In genomic region chr2:119814376-119814933, GRCm38 (mm10) we compare ENCODE assay signal across 9 mouse cellular contexts. TPM values are rescaled to one million over a fixed set of nuclear protein-coding genes. Genes with fewer than 3 reads are reported as not detected.
DNase-seq lines count a peak whose midpoint lies in the region; ATAC-seq and TF ChIP-seq lines count a peak whose summit lies in the region.
"Had no signal": no experiment of that assay in that cellular context is flagged by ENCODE, and none has a peak within 500 bp of the region (broad histone marks: within the 10 kb centered on the region; RNA-seq: fewer than 3 reads in every experiment).

No protein-coding gene starts in this region.

- no peak overlapping the region for H3K4me2 ChIP-seq in forebrain, embryonic 13.5 days
- no peak overlapping the region for H3K4me2 ChIP-seq in forebrain, embryonic 11.5 days (ENCODE audit: low read depth, low read length, severe bottlenecking)
- H3K4me2 ChIP-seq in lung, postnatal 0 days (replicated peaks; ENCODE audit: low read depth, low read length) = no peak overlapping the region

- no peak overlapping the region for H3K4me3 ChIP-seq in forebrain, embryonic 13.5 days
- no peak overlapping the region for H3K4me3 ChIP-seq in forebrain, embryonic 11.5 days (ENCODE audit: low read depth, low read length)
- no peak overlapping the region for H3K4me3 ChIP-seq in lung, postnatal 0 days (ENCODE audit: low read depth, low read length)
- H3K4me3 ChIP-seq: myocyte had no signal

- no peak overlapping the region for H3K27ac ChIP-seq in forebrain, embryonic 13.5 days
- H3K27ac ChIP-seq in forebrain, embryonic 11.5 days (ENCODE audit: low read depth, low read length) = no peak overlapping the region
- no peak overlapping the region for H3K27ac ChIP-seq in lung, postnatal 0 days (ENCODE audit: low read length)

- 0 out of 2 replicates have a peak, but pooled peaks have one; percentile 36 for ATAC-seq in forebrain, embryonic 13.5 days
- no peak for ATAC-seq in forebrain, embryonic 11.5 days (replicated peaks; ENCODE audit: low FRiP score)
- ATAC-seq in lung, postnatal 0 days = 0 out of 2 replicates have a peak, but pooled peaks have one; percentile 12
- no peak for ATAC-seq in megakaryocyte progenitor cell, adult 5-6 weeks (replicated peaks; ENCODE audit: poor library complexity)

- H3K9ac ChIP-seq in forebrain, embryonic 13.5 days = no peak overlapping the region
- H3K9ac ChIP-seq in forebrain, embryonic 11.5 days (ENCODE audit: low read length) = no peak overlapping the region
- H3K9ac ChIP-seq in lung, postnatal 0 days (replicated peaks; ENCODE audit: low read depth) = no peak overlapping the region

- TF ChIP-seq EP300 in lung, postnatal 0 days (IDR thresholded peaks at IDR 0.05) = no peak

- no peaks in the 10 kb centered on the region for H3K27me3 ChIP-seq in forebrain, embryonic 13.5 days
- H3K27me3 ChIP-seq in forebrain, embryonic 11.5 days (ENCODE audit: control insufficient read depth, insufficient read depth, low read length) = no peaks in the 10 kb centered on the region
- H3K27me3 ChIP-seq in lung, postnatal 0 days (replicated peaks; ENCODE audit: insufficient read depth, low read length) = no peaks in the 10 kb centered on the region

- 74% methylated on average over 7 of the region's 7 CpGs for WGBS in forebrain, embryonic 13.5 days
- 82% methylated on average over 7 of the region's 7 CpGs for WGBS in forebrain, embryonic 11.5 days
- WGBS in lung, postnatal 0 days = 57% methylated on average over 7 of the region's 7 CpGs

- peaks cover 12% of the 10 kb centered on the region; the same call in 1 of the 2 replicates for H3K4me1 ChIP-seq in forebrain, embryonic 13.5 days
- H3K4me1 ChIP-seq in forebrain, embryonic 11.5 days (replicated peaks; ENCODE audit: control insufficient read depth, insufficient read depth, low read length) = no peaks in the 10 kb centered on the region
- no peaks in the 10 kb centered on the region for H3K4me1 ChIP-seq in lung, postnatal 0 days (ENCODE audit: insufficient read depth, low read depth, low read length)

- H3K36me3 ChIP-seq in forebrain, embryonic 13.5 days (ENCODE audit: poor library complexity, severe bottlenecking) = peaks cover 59% of the 10 kb centered on the region
- H3K36me3 ChIP-seq in forebrain, embryonic 11.5 days (ENCODE audit: control insufficient read depth, insufficient read depth, low read length) = no peaks in the 10 kb centered on the region; the same call in 1 of the 2 replicates
- no peaks in the 10 kb centered on the region for H3K36me3 ChIP-seq in lung, postnatal 0 days (ENCODE audit: insufficient read depth, low read length)

- no peak for TF ChIP-seq CTCF in lung, postnatal 0 days (IDR thresholded peaks at IDR 0.05)

- DNase-seq in forebrain, embryonic 11.5 days (ENCODE audit: low spot score) = no peak
- no peak for DNase-seq in lung, postnatal 0 days (ENCODE audit: low spot score)
- no peak for DNase-seq in lung, postnatal 36 days
- peak; percentile 62 to 74 for DNase-seq in layer of hippocampus, postnatal 14 days (ENCODE audit: low spot score in 2 of 2)
- peak; percentile 86 for DNase-seq in testis, postnatal 10 days (ENCODE audit: low spot score)
- no peak for DNase-seq in urinary bladder, postnatal 36 days (ENCODE audit: low spot score in 2 of 2)

- H3K9me3 ChIP-seq in forebrain, embryonic 13.5 days (replicated peaks) = no peaks in the 10 kb centered on the region
- no peaks in the 10 kb centered on the region for H3K9me3 ChIP-seq in forebrain, embryonic 11.5 days (ENCODE audit: control insufficient read depth, low read length)
- H3K9me3 ChIP-seq in lung, postnatal 0 days (ENCODE audit: low read length) = no peaks in the 10 kb centered on the region

RNA-seq across cellular contexts. Expression of gene Tyro3, which starts 16.9 kb away (rescaled TPM):
- polyA plus RNA-seq in forebrain, embryonic 13.5 days (2015; fragmentation: Nextera tagmentation; extraction: Ambion mirVana) = 17.1 and 18.7 TPM in 2 replicates
- polyA plus RNA-seq in forebrain, embryonic 11.5 days (2014; fragmentation: Nextera tagmentation; extraction: Ambion mirVana) = 27.7 and 29.8 TPM in 2 replicates
- 7.3 and 7.9 TPM in 2 replicates for polyA plus RNA-seq in lung, postnatal 0 days (2015; fragmentation: Nextera tagmentation; extraction: Ambion mirVana)
- 10 to 100 TPM; 61.3 to 62.1 TPM for total RNA-seq in layer of hippocampus, postnatal 14 days (2021)
- not detected in 2 replicates for total RNA-seq in megakaryocyte progenitor cell, adult 5-6 weeks (2015)
- not detected in 2 replicates for total RNA-seq in megakaryocyte progenitor cell, adult 5-6 weeks (2017)

RNA-seq across cellular contexts. Expression of gene Rpap1, which starts 27.1 kb away (rescaled TPM):
- polyA plus RNA-seq in forebrain, embryonic 13.5 days (2015; fragmentation: Nextera tagmentation; extraction: Ambion mirVana) = 22.7 and 27.5 TPM in 2 replicates
- 38.1 and 40.3 TPM in 2 replicates for polyA plus RNA-seq in forebrain, embryonic 11.5 days (2014; fragmentation: Nextera tagmentation; extraction: Ambion mirVana)
- 10.0 and 11.0 TPM in 2 replicates for polyA plus RNA-seq in lung, postnatal 0 days (2015; fragmentation: Nextera tagmentation; extraction: Ambion mirVana)
- 10 to 100 TPM; 18.3 to 18.7 TPM for total RNA-seq in layer of hippocampus, postnatal 14 days (2021)
- total RNA-seq in megakaryocyte progenitor cell, adult 5-6 weeks (2015) = 6.6 TPM in 2 replicates
- 9.6 and 9.7 TPM in 2 replicates for total RNA-seq in megakaryocyte progenitor cell, adult 5-6 weeks (2017)

RNA-seq across cellular contexts. Expression of gene Ltk, which starts 54.2 kb away (rescaled TPM):
- 0.13 and 0.14 TPM in 2 replicates for polyA plus RNA-seq in forebrain, embryonic 13.5 days (2015; fragmentation: Nextera tagmentation; extraction: Ambion mirVana)
- 0.11 and 0.19 TPM in 2 replicates for polyA plus RNA-seq in forebrain, embryonic 11.5 days (2014; fragmentation: Nextera tagmentation; extraction: Ambion mirVana)
- 0.79 and 1.3 TPM in 2 replicates for polyA plus RNA-seq in lung, postnatal 0 days (2015; fragmentation: Nextera tagmentation; extraction: Ambion mirVana)
- 10 to 100 TPM in 1 of 2 experiments, 1 to 10 TPM in 1; 6.0 to 10.5 TPM for total RNA-seq in layer of hippocampus, postnatal 14 days (2021)
- total RNA-seq in megakaryocyte progenitor cell, adult 5-6 weeks (2015) = not detected in 2 replicates
- total RNA-seq in megakaryocyte progenitor cell, adult 5-6 weeks (2017) = not detected in 2 replicates
- polyA plus RNA-seq: myocyte had no signal

Comparison
In these comparisons a context has a peak if more than half of its experiments do, and no peak if none do; other contexts are left out.
1. ATAC-seq: peak in forebrain, embryonic 13.5 days (single experiment) and lung, postnatal 0 days (single experiment); none in forebrain, embryonic 11.5 days (single experiment) and megakaryocyte progenitor cell, adult 5-6 weeks (single experiment).
2. DNase-seq: peak in layer of hippocampus, postnatal 14 days (2 of 2) and testis, postnatal 10 days (single experiment); none in forebrain, embryonic 11.5 days (single experiment), lung, postnatal 0 days (single experiment), lung, postnatal 36 days (single experiment) and urinary bladder, postnatal 36 days (0 of 2).